In genomic region chr2:30439631-30440030, GRCm38 (mm10) we compare ENCODE assay signal across 10 mouse cellular contexts. TPM values are rescaled to one million over a fixed set of nuclear protein-coding genes. Genes with fewer than 3 reads are reported as not detected.
DNase-seq lines count a peak whose midpoint lies in the region; ATAC-seq and TF ChIP-seq lines count a peak whose summit lies in the region.
"Had no signal": no experiment of that assay in that cellular context is flagged by ENCODE, and none has a peak within 500 bp of the region (broad histone marks: within the 10 kb centered on the region; RNA-seq: fewer than 3 reads in every experiment).

No protein-coding gene starts in this region.

- no peak overlapping the region for H3K4me2 ChIP-seq in kidney, embryonic 16.5 days (replicated peaks; ENCODE audit: low read depth, low read length)
- H3K4me2 ChIP-seq in embryonic facial prominence, embryonic 13.5 days: no peak overlapping the region
- no peak overlapping the region for H3K4me2 ChIP-seq in heart, embryonic 16.5 days (ENCODE audit: low read depth, low read length)
- H3K4me2 ChIP-seq in liver, postnatal 0 days (ENCODE audit: low read depth, low read length): no peak overlapping the region

- no peaks in the 10 kb centered on the region for H3K9me3 ChIP-seq in kidney, embryonic 16.5 days (ENCODE audit: low read length)
- no peaks in the 10 kb centered on the region for H3K9me3 ChIP-seq in embryonic facial prominence, embryonic 13.5 days
- H3K9me3 ChIP-seq in heart, embryonic 16.5 days (replicated peaks; ENCODE audit: control insufficient read depth, low read length): no peaks in the 10 kb centered on the region
- no peaks in the 10 kb centered on the region for H3K9me3 ChIP-seq in liver, postnatal 0 days (ENCODE audit: low read length)

- DNase-seq in kidney, postnatal 10 days: no peak
- DNase-seq in liver, postnatal 0 days: no peak
- DNase-seq in right cerebral cortex, postnatal 10 days (ENCODE audit: low spot score in 2 of 2): no peak
- DNase-seq: right cerebral cortex, postnatal 14 days; thymus, postnatal 4 days had no signal

- peaks cover 40% of the 10 kb centered on the region for H3K36me3 ChIP-seq in kidney, embryonic 16.5 days (ENCODE audit: insufficient read depth, low read length)
- H3K36me3 ChIP-seq in embryonic facial prominence, embryonic 13.5 days: peaks cover 64% of the 10 kb centered on the region
- H3K36me3 ChIP-seq in heart, embryonic 16.5 days (ENCODE audit: control insufficient read depth, insufficient read depth): peaks cover 33% of the 10 kb centered on the region
- H3K36me3 ChIP-seq in liver, postnatal 0 days (replicated peaks; ENCODE audit: insufficient read depth, low read length): peaks cover 69% of the 10 kb centered on the region

- no peak for ATAC-seq in kidney, embryonic 16.5 days (ENCODE audit: low FRiP score, low TSS enrichment)
- ATAC-seq in embryonic facial prominence, embryonic 13.5 days (ENCODE audit: insufficient number of reproducible peaks, insufficient read depth, low FRiP score, low TSS enrichment, low read depth): no peak
- no peak for ATAC-seq in heart, embryonic 16.5 days (replicated peaks; ENCODE audit: extremely low read depth, insufficient read depth, low FRiP score)
- no peak for ATAC-seq in liver, postnatal 0 days
- ATAC-seq in monocyte, adult 5-6 weeks (replicated peaks; ENCODE audit: insufficient number of reproducible peaks, low FRiP score, low TSS enrichment, poor library complexity, severe bottlenecking): no peak

- H3K27ac ChIP-seq in kidney, embryonic 16.5 days (ENCODE audit: low read length): peak overlapping the region; percentile 100
- H3K27ac ChIP-seq in embryonic facial prominence, embryonic 13.5 days: peak overlapping the region; percentile 100
- H3K27ac ChIP-seq in heart, embryonic 16.5 days (ENCODE audit: low read length): peak overlapping the region; percentile 100
- 0 out of 2 replicates have a peak overlapping the region, but pooled peaks have one; percentile 95 for H3K27ac ChIP-seq in liver, postnatal 0 days (ENCODE audit: low read depth)

- peak overlapping the region; percentile 58 for H3K9ac ChIP-seq in kidney, embryonic 16.5 days (replicated peaks; ENCODE audit: low read length)
- peak overlapping the region; percentile 59 for H3K9ac ChIP-seq in embryonic facial prominence, embryonic 13.5 days
- peak overlapping the region; percentile 76 for H3K9ac ChIP-seq in heart, embryonic 16.5 days (ENCODE audit: low read length)
- H3K9ac ChIP-seq in liver, postnatal 0 days (replicated peaks): no peak overlapping the region

- WGBS in kidney, embryonic 16.5 days: 84% methylated on average over 6 of the region's 6 CpGs
- WGBS in embryonic facial prominence, embryonic 13.5 days: 84% methylated on average over 6 of the region's 6 CpGs
- 86% methylated on average over 6 of the region's 6 CpGs for WGBS in heart, embryonic 16.5 days
- 94% methylated on average over 6 of the region's 6 CpGs for WGBS in liver, postnatal 0 days (ENCODE audit: insufficient replicate concordance)

- H3K4me3 ChIP-seq in kidney, embryonic 16.5 days (ENCODE audit: low read length): no peak overlapping the region
- no peak overlapping the region for H3K4me3 ChIP-seq in embryonic facial prominence, embryonic 13.5 days
- H3K4me3 ChIP-seq in heart, embryonic 16.5 days (ENCODE audit: low read length): no peak overlapping the region
- H3K4me3 ChIP-seq in liver, postnatal 0 days (ENCODE audit: low read depth, low read length): no peak overlapping the region
- H3K4me3 ChIP-seq: erythroblast, embryonic 14.5 days had no signal

- H3K27me3 ChIP-seq in kidney, embryonic 16.5 days (ENCODE audit: insufficient read depth, low read length): no peaks in the 10 kb centered on the region
- no peaks in the 10 kb centered on the region for H3K27me3 ChIP-seq in embryonic facial prominence, embryonic 13.5 days
- no peaks in the 10 kb centered on the region for H3K27me3 ChIP-seq in heart, embryonic 16.5 days (ENCODE audit: control insufficient read depth, insufficient read depth, low read length)
- H3K27me3 ChIP-seq in liver, postnatal 0 days (ENCODE audit: insufficient read depth, low read length): no peaks in the 10 kb centered on the region

- TF ChIP-seq EP300 in liver, postnatal 0 days (IDR thresholded peaks at IDR 0.05; ENCODE audit: low read depth): no peak

- no peak for TF ChIP-seq CTCF in liver, postnatal 0 days (IDR thresholded peaks at IDR 0.05; ENCODE audit: low read depth)

- H3K4me1 ChIP-seq in kidney, embryonic 16.5 days (ENCODE audit: insufficient read depth, low read length): peaks cover 51% of the 10 kb centered on the region
- peaks cover 53% of the 10 kb centered on the region for H3K4me1 ChIP-seq in embryonic facial prominence, embryonic 13.5 days
- peaks cover 54% of the 10 kb centered on the region for H3K4me1 ChIP-seq in heart, embryonic 16.5 days (ENCODE audit: control insufficient read depth, insufficient read depth, low read length)
- peaks cover 39% of the 10 kb centered on the region for H3K4me1 ChIP-seq in liver, postnatal 0 days (ENCODE audit: insufficient read depth)

RNA-seq across cellular contexts. Expression of gene Ptpa, which starts 23.8 kb away (rescaled TPM):
- polyA plus RNA-seq in kidney, embryonic 16.5 days (2015; fragmentation: Nextera tagmentation; extraction: Ambion mirVana): 184 and 191 TPM in 2 replicates
- polyA plus RNA-seq in embryonic facial prominence, embryonic 13.5 days (2015; fragmentation: Nextera tagmentation; extraction: Ambion mirVana): 150 and 163 TPM in 2 replicates
- 125 and 126 TPM in 2 replicates for polyA plus RNA-seq in heart, embryonic 16.5 days (2015; fragmentation: Nextera tagmentation; extraction: Ambion mirVana)
- polyA plus RNA-seq in liver, postnatal 0 days (2015; fragmentation: Nextera tagmentation; extraction: Ambion mirVana): 65.6 and 76.8 TPM in 2 replicates
- 23.0 to 45.8 TPM (median 34.5 TPM) in 3 replicates for total RNA-seq in monocyte, adult 5-6 weeks (2017)

RNA-seq across cellular contexts. Expression of gene Crat, which starts 24.0 kb away (rescaled TPM):
- polyA plus RNA-seq in kidney, embryonic 16.5 days (2015; fragmentation: Nextera tagmentation; extraction: Ambion mirVana): 40.9 and 44.2 TPM in 2 replicates
- polyA plus RNA-seq in embryonic facial prominence, embryonic 13.5 days (2015; fragmentation: Nextera tagmentation; extraction: Ambion mirVana): 22.5 and 25.0 TPM in 2 replicates
- polyA plus RNA-seq in heart, embryonic 16.5 days (2015; fragmentation: Nextera tagmentation; extraction: Ambion mirVana): 164 and 169 TPM in 2 replicates
- 57.5 and 64.3 TPM in 2 replicates for polyA plus RNA-seq in liver, postnatal 0 days (2015; fragmentation: Nextera tagmentation; extraction: Ambion mirVana)
- total RNA-seq in monocyte, adult 5-6 weeks (2017): 5.1 to 16.4 TPM (median 6.8 TPM) in 3 replicates

RNA-seq across cellular contexts. Expression of gene Ier5l, which starts 34.4 kb away (rescaled TPM):
- polyA plus RNA-seq in kidney, embryonic 16.5 days (2015; fragmentation: Nextera tagmentation; extraction: Ambion mirVana): 2.2 and 2.9 TPM in 2 replicates
- 3.5 and 4.0 TPM in 2 replicates for polyA plus RNA-seq in embryonic facial prominence, embryonic 13.5 days (2015; fragmentation: Nextera tagmentation; extraction: Ambion mirVana)
- polyA plus RNA-seq in heart, embryonic 16.5 days (2015; fragmentation: Nextera tagmentation; extraction: Ambion mirVana): 0.72 and 0.85 TPM in 2 replicates
- 0.31 and 0.69 TPM in 2 replicates for polyA plus RNA-seq in liver, postnatal 0 days (2015; fragmentation: Nextera tagmentation; extraction: Ambion mirVana)
- 0.29 to 1.8 TPM (median 1.7 TPM) in 3 replicates for total RNA-seq in monocyte, adult 5-6 weeks (2017)

RNA-seq across cellular contexts. Expression of gene Dolpp1, which starts 47.6 kb away (rescaled TPM):
- 44.2 and 46.8 TPM in 2 replicates for polyA plus RNA-seq in kidney, embryonic 16.5 days (2015; fragmentation: Nextera tagmentation; extraction: Ambion mirVana)
- 31.9 and 34.9 TPM in 2 replicates for polyA plus RNA-seq in embryonic facial prominence, embryonic 13.5 days (2015; fragmentation: Nextera tagmentation; extraction: Ambion mirVana)
- polyA plus RNA-seq in heart, embryonic 16.5 days (2015; fragmentation: Nextera tagmentation; extraction: Ambion mirVana): 26.0 and 29.3 TPM in 2 replicates
- polyA plus RNA-seq in liver, postnatal 0 days (2015; fragmentation: Nextera tagmentation; extraction: Ambion mirVana): 12.0 and 12.2 TPM in 2 replicates
- 11.3 to 25.4 TPM (median 19.3 TPM) in 3 replicates for total RNA-seq in monocyte, adult 5-6 weeks (2017)
